Mouse (Mus musculus) lung, postnatal 0 days (tissue): ENCODE measurements at regions not wholly inside any gene's neighbourhood (a gene's known extent, or its start where the extent isn't known, plus 50 kb on each side); places are given as distances from the start of the nearest gene placed in this dataset.
A peak's percentile ranks its signal among the peaks of the same experiment; 100 is the strongest.

Experiments
- CTCF ChIP-seq: IDR thresholded peaks from 2 replicates; pipeline ENCODE4 v1.5.1; 2016; ENCODE audit warnings: antibody characterized with exemption, mild to moderate bottlenecking
- EP300 ChIP-seq: IDR thresholded peaks from 2 replicates; pipeline ENCODE4 v1.6.1; 2016; ENCODE audit warnings: antibody characterized with exemption, mild to moderate bottlenecking, control low read depth

- TF ChIP-seq EP300 (peak; percentile 91), CTCF (no peak)
These were observed 349.4 kb downstream of the Foxo1 start for GRCm38 (mm10) chr3:52617413-52618149.
